Mouse (Mus musculus) MEL (cell line): ENCODE results near the gene Osbpl5. TPM values are rescaled to one million over a fixed set of nuclear protein-coding genes. Genes with fewer than 3 reads are reported as not detected.

Experiments used
- DNase-seq: peaks from one replicate; pipeline ENCODE4 v3.0.0; 2011; ENCODE audit warnings: low read depth, low spot score
- H3K27ac ChIP-seq: 2 replicates; pipeline ENCODE4 v1.5.1; 2012; ENCODE audit warnings: low read depth, mild to moderate bottlenecking, control low read depth, low read length, moderate library complexity; ENCODE audit not compliant: control insufficient read depth
- H3K27me3 ChIP-seq, 2 experiments: fragments of 150-350 bp in 1 of 2; sonication (generic) in 1 of 2; 2 replicates each; pipeline ENCODE4 v1.6.1; 2012; ENCODE audit warnings: low read length in 2 of 2, mild to moderate bottlenecking in 2 of 2, improper control_type of control experiment in 1 of 2, moderate library complexity in 1 of 2; ENCODE audit not compliant: insufficient read depth in 2 of 2, control insufficient read depth in 1 of 2
- H3K36me3 ChIP-seq, 2 experiments: 2 replicates each; pipeline ENCODE4 v1.6.1; 2012 to 2014; ENCODE audit warnings: low read length in 2 of 2, improper control_type of control experiment in 1 of 2, inconsistent platforms in 1 of 2, mild to moderate bottlenecking in 1 of 2; ENCODE audit not compliant: insufficient read depth in 2 of 2, control insufficient read depth in 1 of 2
- H3K4me1 ChIP-seq, 2 experiments: fragments of 150-350 bp in 1 of 2; sonication (generic) in 1 of 2; 2 replicates each; pipeline ENCODE4 v1.6.1; 2012; ENCODE audit warnings: low read length in 2 of 2, improper control_type of control experiment in 1 of 2, mild to moderate bottlenecking in 1 of 2; ENCODE audit not compliant: insufficient read depth in 2 of 2, control insufficient read depth in 1 of 2
- H3K4me3 ChIP-seq, 2 experiments: fragments of 150-350 bp in 1 of 2; sonication (generic) in 1 of 2; 2 replicates each; pipeline ENCODE4 v1.5.1; 2012; ENCODE audit warnings: low read depth in 2 of 2, low read length in 2 of 2, mild to moderate bottlenecking in 2 of 2, moderate library complexity in 2 of 2, control low read depth in 1 of 2, improper control_type of control experiment in 1 of 2; ENCODE audit not compliant: control insufficient read depth in 1 of 2, insufficient read depth in 1 of 2
- H3K79me2 ChIP-seq: 2 replicates; pipeline ENCODE4 v1.6.1; 2012; ENCODE audit warnings: mild to moderate bottlenecking, low read length, moderate library complexity; ENCODE audit not compliant: control insufficient read depth, poor library complexity, insufficient read depth
- H3K9ac ChIP-seq: 2 replicates; pipeline ENCODE4 v1.6.1; 2012; ENCODE audit warnings: low read depth, mild to moderate bottlenecking, control low read depth, low read length, moderate library complexity; ENCODE audit not compliant: control insufficient read depth, poor library complexity, severe bottlenecking
- H3K9me3 ChIP-seq: fragments of 150-350 bp; sonication (generic); replicated peaks from 2 replicates; pipeline ENCODE4 v1.6.1; 2012; ENCODE audit warnings: mild to moderate bottlenecking, low read length, improper control_type of control experiment, moderate library complexity; ENCODE audit not compliant: insufficient read depth
- BHLHE40 ChIP-seq: IDR thresholded peaks from 2 replicates; pipeline ENCODE4 v1.6.1; 2012; ENCODE audit warnings: low read depth, mild to moderate bottlenecking, inconsistent platforms, low read length, improper control_type of control experiment, borderline replicate concordance
- GATA1 ChIP-seq: IDR thresholded peaks from 2 replicates; pipeline ENCODE4 v1.6.1; 2011; ENCODE audit warnings: low read depth, low read length, improper control_type of control experiment
- KAT2A ChIP-seq: conservative IDR thresholded peaks from 2 replicates; pipeline ENCODE4 v1.6.1; 2012; ENCODE audit warnings: low read depth, low read length, improper control_type of control experiment, inconsistent platforms
- MAFK ChIP-seq: IDR thresholded peaks from 2 replicates; pipeline ENCODE4 v1.6.1; 2011; ENCODE audit warnings: low read depth, mild to moderate bottlenecking, low read length, improper control_type of control experiment, borderline replicate concordance
- MAX ChIP-seq: IDR thresholded peaks from 2 replicates; pipeline ENCODE4 v1.6.1; 2011; ENCODE audit warnings: low read length, improper control_type of control experiment
- MEF2A ChIP-seq: IDR thresholded peaks from 2 replicates; pipeline ENCODE4 v1.6.1; 2014; ENCODE audit warnings: low read depth, mild to moderate bottlenecking, inconsistent platforms, low read length, improper control_type of control experiment; ENCODE audit not compliant: poor library complexity, insufficient replicate concordance, severe bottlenecking; ENCODE audit errors: extremely low read depth
- NELFE ChIP-seq: IDR thresholded peaks from 2 replicates; pipeline ENCODE4 v1.6.1; 2011; ENCODE audit warnings: low read depth, low read length, improper control_type of control experiment
- POLR2A ChIP-seq, 2 experiments: IDR thresholded peaks; 2 replicates each; pipeline ENCODE4 v1.6.1; 2011 to 2012; ENCODE audit warnings: low read length in 2 of 2, mild to moderate bottlenecking in 2 of 2, control low read depth in 1 of 2, improper control_type of control experiment in 1 of 2, low read depth in 1 of 2, moderate library complexity in 1 of 2; ENCODE audit not compliant: control insufficient read depth in 1 of 2, insufficient read depth in 1 of 2, poor library complexity in 1 of 2
- POLR2AphosphoS2 ChIP-seq: IDR thresholded peaks from 2 replicates; pipeline ENCODE4 v1.6.1; 2011; ENCODE audit warnings: low read length, improper control_type of control experiment
- TCF12 ChIP-seq: IDR thresholded peaks from 2 replicates; pipeline ENCODE4 v1.6.1; 2014; ENCODE audit warnings: low read depth, mild to moderate bottlenecking, inconsistent platforms, low read length, improper control_type of control experiment, moderate library complexity
- polyA plus RNA-seq, 2 experiments: library from polyadenylated mRNA; stranded (reverse) in 1 of 2; unstranded in 1 of 2; fragments of >175 nt in 1 of 2; fragments of >200 nt in 1 of 2; gene quantifications; 2 replicates each; pipeline versions ENCODE4 v1.2.1 to v1.2.4; 2012; ENCODE audit warnings: low replicate concordance in 2 of 2, low read depth in 1 of 2; ENCODE audit not compliant: insufficient read length in 2 of 2, insufficient read depth in 1 of 2, missing spikeins in 1 of 2
- total RNA-seq: library from RNA; depleted of rRNA; stranded (reverse); fragments of 300-350 nt; gene quantifications from 2 replicates; pipeline ENCODE4 v1.2.3, GENCODE M21; 2012

The Osbpl5 gene
- total and polyA plus RNA-seq, 3 experiments: 0.27 to 0.50 TPM; not detected in 1

GRCm38 (mm10) chr7:143696140-143696539 is 60.6 kb downstream of the Osbpl5 start (continued):
- TF ChIP-seq BHLHE40: no peak

GRCm38 (mm10) chr7:143694550-143694949 is 62.2 kb downstream of the Osbpl5 start:
- H3K9me3 ChIP-seq: no peaks in the 10 kb centered on the region
- no peaks in the 10 kb centered on the region for H3K79me2 ChIP-seq
- no peak overlapping the region for H3K27ac ChIP-seq
- TF ChIP-seq POLR2AphosphoS2: no peak
- TF ChIP-seq KAT2A: no peak
- TF ChIP-seq NELFE: no peak
- H3K27me3 ChIP-seq: no peaks in the 10 kb centered on the region
- DNase-seq: no peak
- no peaks in the 10 kb centered on the region for H3K36me3 ChIP-seq
- no peaks in the 10 kb centered on the region for H3K4me1 ChIP-seq
- H3K9ac ChIP-seq: no peak overlapping the region
- H3K4me3 ChIP-seq: no peak overlapping the region

GRCm38 (mm10) chr7:143692746-143693510 is 63.9 kb downstream of the Osbpl5 start:
- DNase-seq: no peak
- TF ChIP-seq POLR2A (IDR thresholded peaks at IDR 0.05; ENCODE audit: control insufficient read depth in 1 of 2, insufficient read depth in 1 of 2, low read depth in 1 of 2, low read length in 2 of 2, poor library complexity in 1 of 2) (no peak), GATA1 (no peak), POLR2AphosphoS2 (no peak), MAX (no peak), TCF12 (no peak), BHLHE40 (no peak), MEF2A (no peak)
- Histone ChIP-seq H3K4me1 (no peaks in the 10 kb centered on the region), H3K27ac (no peak overlapping the region), H3K36me3 (no peaks in the 10 kb centered on the region), H3K79me2 (no peaks in the 10 kb centered on the region), H3K4me3 (no peak overlapping the region), H3K9me3 (no peaks in the 10 kb centered on the region), H3K9ac (no peak overlapping the region), H3K27me3 (no peaks in the 10 kb centered on the region)

GRCm38 (mm10) chr7:143691909-143692308 is 64.9 kb downstream of the Osbpl5 start:
- no peak overlapping the region for H3K27ac ChIP-seq
- no peaks in the 10 kb centered on the region for H3K9me3 ChIP-seq
- H3K4me3 ChIP-seq: no peak overlapping the region
- no peak for TF ChIP-seq MAFK
- TF ChIP-seq BHLHE40: no peak
- no peaks in the 10 kb centered on the region for H3K36me3 ChIP-seq
- DNase-seq: no peak
- H3K9ac ChIP-seq: no peak overlapping the region
- no peaks in the 10 kb centered on the region for H3K4me1 ChIP-seq
- no peaks in the 10 kb centered on the region for H3K79me2 ChIP-seq
- H3K27me3 ChIP-seq: no peaks in the 10 kb centered on the region
